Mouse (Mus musculus) thymus, postnatal 4 days (tissue): ENCODE data around the gene BC030867.

Source experiments
- DNase-seq: peaks from one replicate; pipeline ENCODE4 v3.0.0; 2021

Gene BC030867

GRCm38 (mm10) chr11:102221954-102222351 lies 26.7 kb upstream of the BC030867 start:
- no peak for DNase-seq

- peak; percentile 92 for DNase-seq
Observed at GRCm38 (mm10) chr11:102223166-102223565, 25.5 kb upstream of the BC030867 start.

GRCm38 (mm10) chr11:102224686-102225085 lies 24.0 kb upstream of the BC030867 start:
- DNase-seq = no peak

- DNase-seq = no peak
Observed at GRCm38 (mm10) chr11:102225221-102225620, 23.5 kb upstream of the BC030867 start.

GRCm38 (mm10) chr11:102226067-102226978 lies 22.4 kb upstream of the BC030867 start:
- no peak for DNase-seq

GRCm38 (mm10) chr11:102227270-102228190 lies 21.2 kb upstream of the BC030867 start:
- DNase-seq = no peak

GRCm38 (mm10) chr11:102228191-102228545 lies 20.5 kb upstream of the BC030867 start:
- DNase-seq = no peak

- no peak for DNase-seq
Observed at GRCm38 (mm10) chr11:102228646-102229268, 19.9 kb upstream of the BC030867 start.

GRCm38 (mm10) chr11:102229331-102229953 lies 19.2 kb upstream of the BC030867 start:
- no peak for DNase-seq

- DNase-seq = peak; percentile 97
Observed at GRCm38 (mm10) chr11:102230006-102230741, 18.5 kb upstream of the BC030867 start, which contains the start of gene Hdac5. Gene Hdac5, minus strand, starts transcription at chr11:102230166.

- no peak for DNase-seq
Observed at GRCm38 (mm10) chr11:102236022-102236421, 12.7 kb upstream of the BC030867 start.

- no peak for DNase-seq
Observed at GRCm38 (mm10) chr11:102240636-102241035, 8.0 kb upstream of the BC030867 start.

GRCm38 (mm10) chr11:102241246-102241645 lies 7.4 kb upstream of the BC030867 start:
- no peak for DNase-seq

- DNase-seq = no peak
Observed at GRCm38 (mm10) chr11:102241874-102242273, 6.8 kb upstream of the BC030867 start.

GRCm38 (mm10) chr11:102244926-102245449 lies 3.7 kb upstream of the BC030867 start:
- peak; percentile 53 for DNase-seq

GRCm38 (mm10) chr11:102245581-102246272 lies 3.0 kb upstream of the BC030867 start:
- DNase-seq = no peak

GRCm38 (mm10) chr11:102246273-102246635 lies 2.4 kb upstream of the BC030867 start:
- DNase-seq = no peak

- DNase-seq = no peak
Observed at GRCm38 (mm10) chr11:102246871-102247270, 1.8 kb upstream of the BC030867 start.

- DNase-seq = no peak
Observed at GRCm38 (mm10) chr11:102249351-102250090, 839 bp downstream of the BC030867 start.

- peak; percentile 67 for DNase-seq
Observed at GRCm38 (mm10) chr11:102257514-102257913, 8.8 kb downstream of the BC030867 start.
